Mouse (Mus musculus): ENCODE data around the gene Krt6b.

DNA sequence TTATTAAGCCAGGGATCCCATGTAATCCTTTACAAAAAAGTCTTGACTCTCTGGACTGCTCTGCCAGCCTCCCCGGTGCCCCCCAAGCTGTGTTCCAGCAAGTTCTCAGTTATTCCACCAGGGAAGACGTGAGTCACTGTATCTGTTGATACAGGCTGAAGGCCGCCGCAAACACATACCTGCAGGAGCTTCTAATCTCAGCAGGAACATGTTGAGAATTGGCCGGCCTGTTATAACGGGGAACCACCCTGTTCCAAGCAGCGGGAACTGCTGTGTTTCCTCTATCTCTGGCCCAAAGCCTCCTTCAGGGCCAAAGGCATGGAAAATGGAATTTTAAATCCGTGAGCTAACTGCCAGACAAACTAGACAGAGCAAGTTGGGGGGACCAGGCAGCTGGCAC is 33.6 kb upstream of the Krt6b start:
- TF ChIP-seq CTCF (IDR thresholded peaks at IDR 0.05; ENCODE audit: borderline replicate concordance, insufficient read depth, low read depth, low read length) (no peak), POLR2A (IDR thresholded peaks at IDR 0.05; ENCODE audit: borderline replicate concordance, insufficient read depth, low read length) (no peak)
